Mouse (Mus musculus) liver, postnatal 0 days (tissue): ENCODE measurements around the gene Gm28051. TPM values are rescaled to one million over a fixed set of nuclear protein-coding genes. Genes with fewer than 3 reads are reported as not detected.

Experiments
- ATAC-seq: fragments of 200-750 bp; cut with Nextera tagmentation; 2 replicates; pipeline ENCODE4 v1.8.0; 2017; ENCODE audit warnings: mild to moderate bottlenecking, moderate library complexity
- DNase-seq: peaks from one replicate; pipeline ENCODE4 v3.0.0-alpha.2; 2016
- H3K27ac ChIP-seq: fragments of 300-500 bp; sonication (generic); 2 replicates; pipeline ENCODE4 v1.5.1; 2014; ENCODE audit warnings: antibody characterized with exemption, moderate library complexity, mild to moderate bottlenecking, low read depth
- H3K27me3 ChIP-seq: fragments of 300-500 bp; sonication (generic); 2 replicates; pipeline ENCODE4 v1.6.1; 2014; ENCODE audit warnings: low read length, control low read depth, mixed read lengths; ENCODE audit not compliant: insufficient read depth
- H3K36me3 ChIP-seq: fragments of 300-500 bp; sonication (generic); replicated peaks from 2 replicates; pipeline ENCODE4 v1.6.1; 2014; ENCODE audit warnings: mild to moderate bottlenecking, control low read depth, low read length, moderate library complexity, mixed read lengths; ENCODE audit not compliant: insufficient read depth
- H3K4me1 ChIP-seq: fragments of 300-500 bp; sonication (generic); 2 replicates; pipeline ENCODE4 v1.6.1; 2014; ENCODE audit warnings: antibody characterized with exemption, mild to moderate bottlenecking, control low read depth; ENCODE audit not compliant: insufficient read depth
- H3K4me2 ChIP-seq: fragments of 300-500 bp; sonication (generic); 2 replicates; pipeline ENCODE4 v1.6.1; 2014; ENCODE audit warnings: low read depth, mild to moderate bottlenecking, low read length, moderate library complexity, mixed read lengths
- H3K4me3 ChIP-seq: fragments of 300-500 bp; sonication (generic); 2 replicates; pipeline ENCODE4 v1.5.1; 2014; ENCODE audit warnings: low read depth, low read length
- H3K9ac ChIP-seq: fragments of 300-500 bp; sonication (generic); replicated peaks from 2 replicates; pipeline ENCODE4 v1.6.1; 2014; ENCODE audit warnings: mild to moderate bottlenecking, moderate library complexity
- H3K9me3 ChIP-seq: fragments of 300-500 bp; sonication (generic); 2 replicates; pipeline ENCODE4 v1.6.1; 2016; ENCODE audit warnings: mild to moderate bottlenecking, control low read depth, low read length, mixed read lengths
- CTCF ChIP-seq: sonication (generic); IDR thresholded peaks from 2 replicates; pipeline ENCODE4 v1.5.1; 2016; ENCODE audit warnings: antibody characterized with exemption, low read depth
- EP300 ChIP-seq: IDR thresholded peaks from 2 replicates; pipeline ENCODE4 v1.6.1; 2016; ENCODE audit warnings: antibody characterized with exemption, low read depth, mild to moderate bottlenecking
- WGBS: fragments of 180-500 bp; shearing (Covaris S2); extraction: QIAGEN DNeasy Blood & Tissue Kit; methylation state at CpG from one replicate; pipeline ENCODE4 v1.1.7; 2014; ENCODE audit not compliant: insufficient replicate concordance; 5-methylcytosine and 5-hydroxymethylcytosine counted together
- polyA plus RNA-seq: library from polyadenylated mRNA; unstranded; fragments of >200 nt; fragmentation: Nextera tagmentation; extraction: Ambion mirVana; gene quantifications from 2 replicates; pipeline ENCODE4 v1.2.1, GENCODE M21; 2015

Gene Gm28051
- polyA plus RNA-seq: not detected in 2 replicates

GRCm38 (mm10) chr12:102757689-102758402 is at the start of gene Gm28051, which contains the start of the genes Gon7 and Ubr7:
Gene Gm28051, minus strand, starts transcription at chr12:102757765.
Gene Gon7, minus strand, starts transcription at chr12:102757803.
Gene Ubr7, plus strand, starts transcription at chr12:102757967.
- H3K9me3 ChIP-seq: no peaks in the 10 kb centered on the region
- no peaks in the 10 kb centered on the region for H3K27me3 ChIP-seq
- ATAC-seq: peak; percentile 96
- TF ChIP-seq CTCF: peak; percentile 68
- peak; percentile 48; the same call in 1 of the 2 replicates for TF ChIP-seq EP300
- H3K4me3 ChIP-seq: peak within 1 kb of the TSS; percentile 82
- peak within 1 kb of the TSS; percentile 86 for H3K4me2 ChIP-seq
- H3K9ac ChIP-seq: peak within 1 kb of the TSS; percentile 81
- WGBS: under 1% methylated on average over 68 of the region's 73 CpGs
- peak within 1 kb of the TSS; percentile 89 for H3K27ac ChIP-seq
- peaks cover 7% of the 10 kb centered on the region; the same call in 1 of the 2 replicates for H3K36me3 ChIP-seq
- DNase-seq: peak; percentile 97
- peaks cover 14% of the 10 kb centered on the region for H3K4me1 ChIP-seq

- 59% methylated on average over 2 of the region's 2 CpGs for WGBS
- H3K36me3 ChIP-seq: peaks cover 14% of the 10 kb centered on the region
- H3K27ac ChIP-seq: no peak overlapping the region
- H3K27me3 ChIP-seq: no peaks in the 10 kb centered on the region
- H3K4me1 ChIP-seq: no peaks in the 10 kb centered on the region
- no peak for TF ChIP-seq CTCF
- TF ChIP-seq EP300: no peak
- no peak overlapping the region for H3K4me3 ChIP-seq
- ATAC-seq: no peak
- no peak overlapping the region for H3K9ac ChIP-seq
- H3K4me2 ChIP-seq: no peak overlapping the region
- no peaks in the 10 kb centered on the region for H3K9me3 ChIP-seq
- DNase-seq: no peak
Measured at GRCm38 (mm10) chr12:102799528-102799927, 42.0 kb upstream of the Gm28051 start.

GRCm38 (mm10) chr12:102787927-102788326 is 30.4 kb upstream of the Gm28051 start:
- TF ChIP-seq EP300: peak; percentile 87
- TF ChIP-seq CTCF: no peak
- no peak overlapping the region for H3K9ac ChIP-seq
- ATAC-seq: peak; percentile 97
- no peaks in the 10 kb centered on the region for H3K9me3 ChIP-seq
- H3K27ac ChIP-seq: peak overlapping the region; percentile 82
- H3K4me3 ChIP-seq: peak overlapping the region; percentile 24; the same call in 1 of the 2 replicates
- peak overlapping the region; percentile 52 for H3K4me2 ChIP-seq
- no peaks in the 10 kb centered on the region for H3K27me3 ChIP-seq
- H3K36me3 ChIP-seq: peaks cover 45% of the 10 kb centered on the region
- peaks cover 4% of the 10 kb centered on the region; the same call in 1 of the 2 replicates for H3K4me1 ChIP-seq
- peak; percentile 56 for DNase-seq
- 57% methylated on average over 7 of the region's 7 CpGs for WGBS

- DNase-seq (no peak), ATAC-seq (no peak)
- TF ChIP-seq EP300: no peak
- TF ChIP-seq CTCF: no peak
- H3K9ac ChIP-seq: no peak overlapping the region
- H3K27ac ChIP-seq: peak overlapping the region; percentile 55
- H3K36me3 ChIP-seq: peaks cover 29% of the 10 kb centered on the region
- no peaks in the 10 kb centered on the region for H3K27me3 ChIP-seq
- no peaks in the 10 kb centered on the region for H3K9me3 ChIP-seq
- peak overlapping the region; percentile 35 for H3K4me2 ChIP-seq
- 83% methylated on average over 5 of the region's 5 CpGs for WGBS
- H3K4me3 ChIP-seq: no peak overlapping the region
- peaks cover 4% of the 10 kb centered on the region; the same call in 1 of the 2 replicates for H3K4me1 ChIP-seq
Measured at GRCm38 (mm10) chr12:102785593-102785985, 28.0 kb upstream of the Gm28051 start.

- ATAC-seq (no peak), DNase-seq (no peak)
- Histone ChIP-seq H3K27me3 (no peaks in the 10 kb centered on the region), H3K9me3 (no peaks in the 10 kb centered on the region), H3K36me3 (peaks cover 23% of the 10 kb centered on the region), H3K27ac (peak overlapping the region; percentile 55), H3K9ac (no peak overlapping the region), H3K4me1 (peaks cover 4% of the 10 kb centered on the region; the same call in 1 of the 2 replicates), H3K4me3 (no peak overlapping the region), H3K4me2 (peak overlapping the region; percentile 35)
- TF ChIP-seq EP300 (no peak), CTCF (no peak)
- 78% methylated on average over 19 of the region's 19 CpGs for WGBS
Measured at GRCm38 (mm10) chr12:102784899-102785592, 27.5 kb upstream of the Gm28051 start.

GRCm38 (mm10) chr12:102782841-102783240 is 25.3 kb upstream of the Gm28051 start:
- H3K27ac ChIP-seq: no peak overlapping the region

More at GRCm38 (mm10) chr12:102782841-102783240, 25.3 kb upstream of the Gm28051 start:
- Histone ChIP-seq H3K9ac (no peak overlapping the region), H3K4me3 (no peak overlapping the region), H3K4me1 (peaks cover 9% of the 10 kb centered on the region; the same call in 1 of the 2 replicates), H3K4me2 (no peak overlapping the region), H3K36me3 (peaks cover 16% of the 10 kb centered on the region), H3K9me3 (no peaks in the 10 kb centered on the region), H3K27me3 (no peaks in the 10 kb centered on the region)
- TF ChIP-seq CTCF (no peak), EP300 (no peak)
- ATAC-seq (no peak), DNase-seq (no peak)
- 86% methylated on average over 5 of the region's 5 CpGs for WGBS
